Mouse (Mus musculus) liver, adult 2 months (tissue): ENCODE data around the gene Zfp870.

Experiments
- CTCF ChIP-seq: fragments of 200-500 bp; IDR thresholded peaks from 2 replicates; pipeline ENCODE4 v1.5.1; 2011; ENCODE audit warnings: low read depth, low read length, control low read depth
- POLR2A ChIP-seq: fragments of 200-500 bp; IDR thresholded peaks from 2 replicates; pipeline ENCODE4 v1.6.1; 2011; ENCODE audit warnings: low read length, control low read depth; ENCODE audit not compliant: insufficient read depth; ENCODE audit errors: extremely low read depth

- TF ChIP-seq CTCF = peak; percentile 23; the same call in 1 of the 2 replicates
- 0 out of 2 replicates have a peak, but pooled peaks have one; percentile 15 for TF ChIP-seq POLR2A
These were observed at the start of gene Zfp870 for GRCm38 (mm10) chr17:32891239-32892180.
